11 mouse cellular contexts compared by ENCODE assay signal in genomic region chr10:39630811-39631210, GRCm38 (mm10). TPM values are rescaled to one million over a fixed set of nuclear protein-coding genes. Genes with fewer than 3 reads are reported as not detected.
A peak's percentile ranks its signal among the peaks of the same experiment; 100 is the strongest.
DNase-seq lines count a peak whose midpoint lies in the region; ATAC-seq and TF ChIP-seq lines count a peak whose summit lies in the region.
"Had no signal": no experiment of that assay in that cellular context is flagged by ENCODE, and none has a peak within 500 bp of the region (broad histone marks: within the 10 kb centered on the region; RNA-seq: fewer than 3 reads in every experiment).

No protein-coding gene starts in this region.

- WGBS in heart, adult 2 months: 62% methylated on average over 6 of the region's 6 CpGs
- 37% methylated on average over 6 of the region's 6 CpGs for WGBS in kidney, postnatal 0 days
- WGBS in intestine, embryonic 16.5 days: 48% methylated on average over 6 of the region's 6 CpGs
- WGBS in stomach, embryonic 14.5 days: 30% methylated on average over 6 of the region's 6 CpGs

- peak overlapping the region; percentile 67 for H3K27ac ChIP-seq in heart, adult 2 months
- peak overlapping the region; percentile 68; the same call in 1 of the 2 replicates for H3K27ac ChIP-seq in kidney, postnatal 0 days
- H3K27ac ChIP-seq in intestine, embryonic 16.5 days (ENCODE audit: low read length): peak overlapping the region; percentile 43
- H3K27ac ChIP-seq in stomach, embryonic 14.5 days (ENCODE audit: low read length): peak overlapping the region; percentile 92
- H3K27ac ChIP-seq: liver, embryonic 13.5 days had no signal

- H3K4me3 ChIP-seq in heart, adult 2 months: no peak overlapping the region
- H3K4me3 ChIP-seq in kidney, postnatal 0 days (replicated peaks; ENCODE audit: low read depth, low read length): no peak overlapping the region
- H3K4me3 ChIP-seq in intestine, embryonic 16.5 days (ENCODE audit: low read length): no peak overlapping the region
- H3K4me3 ChIP-seq in stomach, embryonic 14.5 days (ENCODE audit: low read depth, low read length): no peak overlapping the region
- H3K4me3 ChIP-seq: liver, embryonic 13.5 days had no signal

- TF ChIP-seq POLR2A in heart, adult 2 months (IDR thresholded peaks at IDR 0.05; ENCODE audit: insufficient read depth, low read depth, low read length): no peak

- H3K79me2 ChIP-seq in heart, adult 2 months (replicated peaks; ENCODE audit: control insufficient read depth, insufficient read depth, low read length): no peaks in the 10 kb centered on the region

- H3K27me3 ChIP-seq in heart, adult 2 months (ENCODE audit: control insufficient read depth, insufficient read depth, low read length): no peaks in the 10 kb centered on the region
- H3K27me3 ChIP-seq in kidney, postnatal 0 days (ENCODE audit: insufficient read depth, low read length): no peaks in the 10 kb centered on the region
- no peaks in the 10 kb centered on the region for H3K27me3 ChIP-seq in intestine, embryonic 16.5 days (replicated peaks; ENCODE audit: control insufficient read depth, insufficient read depth, low read length)
- no peaks in the 10 kb centered on the region for H3K27me3 ChIP-seq in stomach, embryonic 14.5 days (ENCODE audit: control insufficient read depth, insufficient read depth, low read length)
- H3K27me3 ChIP-seq: liver, embryonic 13.5 days had no signal

- DNase-seq in heart, adult 2 months: no peak
- no peak for DNase-seq in heart, postnatal 4 days
- DNase-seq in kidney, postnatal 0 days (ENCODE audit: low spot score): no peak
- no peak for DNase-seq in kidney, adult 8-10 months
- no peak for DNase-seq in cerebellum, postnatal 10 days
- DNase-seq in cerebellum, postnatal 14 days: no peak
- DNase-seq: cerebellum, adult 9-10 months; kidney, adult 11 months; liver, embryonic 13.5 days had no signal

- no peak for TF ChIP-seq CTCF in heart, adult 2 months (IDR thresholded peaks at IDR 0.05)
- no peak for TF ChIP-seq CTCF in kidney, postnatal 0 days (IDR thresholded peaks at IDR 0.05; ENCODE audit: low read depth)

- TF ChIP-seq EP300 in heart, adult 2 months (IDR thresholded peaks at IDR 0.05; ENCODE audit: insufficient read depth, low read depth, low read length): no peak

- no peak for ATAC-seq in kidney, postnatal 0 days (replicated peaks; ENCODE audit: low FRiP score, low read depth)
- no peak for ATAC-seq in intestine, embryonic 16.5 days
- ATAC-seq in stomach, embryonic 14.5 days (ENCODE audit: insufficient number of reproducible peaks, insufficient read depth, low FRiP score, low read depth): no peak

- intact Hi-C loops in heart, adult 2 months (cut with DNase I): no loop called here

- peaks cover 4% of the 10 kb centered on the region for H3K36me3 ChIP-seq in heart, adult 2 months (ENCODE audit: control insufficient read depth, insufficient read depth, low read length)
- peaks cover 5% of the 10 kb centered on the region for H3K36me3 ChIP-seq in kidney, postnatal 0 days (ENCODE audit: insufficient read depth, low read length)
- H3K36me3 ChIP-seq in intestine, embryonic 16.5 days (ENCODE audit: control insufficient read depth, insufficient read depth, low read length): peaks cover 18% of the 10 kb centered on the region
- peaks cover 18% of the 10 kb centered on the region for H3K36me3 ChIP-seq in stomach, embryonic 14.5 days (ENCODE audit: control insufficient read depth, insufficient read depth, low read length)
- H3K36me3 ChIP-seq: liver, embryonic 13.5 days had no signal

- peaks cover 8% of the 10 kb centered on the region for H3K4me1 ChIP-seq in heart, adult 2 months (ENCODE audit: control insufficient read depth, insufficient read depth, low read length)
- H3K4me1 ChIP-seq in kidney, postnatal 0 days (replicated peaks; ENCODE audit: insufficient read depth, low read length): peaks cover 50% of the 10 kb centered on the region
- peaks cover 23% of the 10 kb centered on the region for H3K4me1 ChIP-seq in intestine, embryonic 16.5 days (ENCODE audit: control insufficient read depth, insufficient read depth, low read length)
- H3K4me1 ChIP-seq in stomach, embryonic 14.5 days (ENCODE audit: control insufficient read depth, insufficient read depth, low read length): peaks cover 39% of the 10 kb centered on the region

- no peaks in the 10 kb centered on the region for H3K9me3 ChIP-seq in kidney, postnatal 0 days (replicated peaks; ENCODE audit: low read length)
- H3K9me3 ChIP-seq in intestine, embryonic 16.5 days (ENCODE audit: control insufficient read depth, low read length): no peaks in the 10 kb centered on the region
- no peaks in the 10 kb centered on the region for H3K9me3 ChIP-seq in stomach, embryonic 14.5 days (ENCODE audit: control insufficient read depth, low read depth, low read length)
- H3K9me3 ChIP-seq: liver, embryonic 13.5 days had no signal

- no peak overlapping the region for H3K9ac ChIP-seq in heart, adult 2 months (ENCODE audit: low read depth, low read length)
- no peak overlapping the region for H3K9ac ChIP-seq in kidney, postnatal 0 days (ENCODE audit: low read depth, low read length)
- H3K9ac ChIP-seq in intestine, embryonic 16.5 days (ENCODE audit: low read depth, low read length): no peak overlapping the region
- no peak overlapping the region for H3K9ac ChIP-seq in stomach, embryonic 14.5 days (replicated peaks; ENCODE audit: low read depth, low read length)
- H3K9ac ChIP-seq: liver, embryonic 13.5 days had no signal

- H3K4me2 ChIP-seq in kidney, postnatal 0 days (ENCODE audit: low read length): no peak overlapping the region
- no peak overlapping the region for H3K4me2 ChIP-seq in intestine, embryonic 16.5 days (ENCODE audit: low read depth, low read length)
- H3K4me2 ChIP-seq in stomach, embryonic 14.5 days (replicated peaks; ENCODE audit: low read depth, low read length): peak overlapping the region; percentile 25; the same call in 1 of the 2 replicates
- H3K4me2 ChIP-seq: liver, embryonic 13.5 days had no signal

RNA-seq across cellular contexts. Expression of gene Traf3ip2, which starts 18.1 kb away (rescaled TPM):
- 1 to 10 TPM; 5.0 to 6.5 TPM for total RNA-seq in heart, adult 2 months (2021)
- 7.1 and 7.8 TPM in 2 replicates for polyA plus RNA-seq in heart, adult 2 months (2012; rRNA removed)
- total RNA-seq in heart, postnatal 4 days (2021): 1 to 10 TPM; 7.1 to 7.3 TPM
- polyA plus RNA-seq in kidney, postnatal 0 days (2015; fragmentation: Nextera tagmentation; extraction: Ambion mirVana): 15.0 TPM in 2 replicates
- polyA plus RNA-seq in intestine, embryonic 16.5 days (2015; fragmentation: Nextera tagmentation; extraction: Ambion mirVana): 28.0 and 33.4 TPM in 2 replicates
- 30.2 and 32.6 TPM in 2 replicates for polyA plus RNA-seq in stomach, embryonic 14.5 days (2014; fragmentation: Nextera tagmentation; extraction: Ambion mirVana)
